Mouse (Mus musculus) neural tube, embryonic 14.5 days (tissue): ENCODE measurements around the gene Lekr1. TPM values are rescaled to one million over a fixed set of nuclear protein-coding genes. Genes with fewer than 3 reads are reported as not detected.

Source experiments
- ATAC-seq: fragments of 200-750 bp; cut with Nextera tagmentation; 2 replicates; pipeline ENCODE4 v1.8.0; 2017; ENCODE audit warnings: low read depth, mild to moderate bottlenecking, moderate TSS enrichment, moderate library complexity
- H3K27ac ChIP-seq: fragments of 300-500 bp; sonication (generic); 2 replicates; pipeline ENCODE4 v1.5.1; 2014; ENCODE audit warnings: low read depth, mild to moderate bottlenecking, control low read depth, low read length, moderate library complexity, mixed read lengths
- H3K27me3 ChIP-seq: fragments of 300-500 bp; sonication (generic); 2 replicates; pipeline ENCODE4 v1.6.1; 2014; ENCODE audit warnings: low read length; ENCODE audit not compliant: control insufficient read depth, insufficient read depth
- H3K36me3 ChIP-seq: fragments of 300-500 bp; sonication (generic); 2 replicates; pipeline ENCODE4 v1.6.1; 2014; ENCODE audit warnings: low read length, mixed read lengths; ENCODE audit not compliant: control insufficient read depth, insufficient read depth
- H3K4me1 ChIP-seq: fragments of 300-500 bp; sonication (generic); 2 replicates; pipeline ENCODE4 v1.6.1; 2014; ENCODE audit warnings: low read length; ENCODE audit not compliant: control insufficient read depth, insufficient read depth
- H3K4me2 ChIP-seq: fragments of 300-500 bp; sonication (generic); 2 replicates; pipeline ENCODE4 v1.6.1; 2014; ENCODE audit warnings: mild to moderate bottlenecking, low read depth, low read length, control low read depth
- H3K4me3 ChIP-seq: fragments of 300-500 bp; sonication (generic); 2 replicates; pipeline ENCODE4 v1.5.1; 2014; ENCODE audit warnings: low read depth, low read length, control low read depth, mixed read lengths
- H3K9ac ChIP-seq: fragments of 300-500 bp; sonication (generic); replicated peaks from 2 replicates; pipeline ENCODE4 v1.6.1; 2014; ENCODE audit warnings: low read depth, mild to moderate bottlenecking, control low read depth, low read length, mixed read lengths
- H3K9me3 ChIP-seq: fragments of 300-500 bp; sonication (generic); 2 replicates; pipeline ENCODE4 v1.6.1; 2016; ENCODE audit warnings: low read length; ENCODE audit not compliant: control insufficient read depth
- WGBS: fragments of 180-500 bp; shearing (Covaris S2); extraction: QIAGEN DNeasy Blood & Tissue Kit; methylation state at CpG from one replicate; pipeline ENCODE4 v1.1.7; 2014; 5-methylcytosine and 5-hydroxymethylcytosine counted together
- polyA plus RNA-seq: library from polyadenylated mRNA; unstranded; fragments of >200 nt; fragmentation: Nextera tagmentation; extraction: Ambion mirVana; gene quantifications from 2 replicates; pipeline ENCODE4 v1.2.1, GENCODE M21; 2014

Lekr1 gene
- polyA plus RNA-seq, 1 experiment from 2014 or later = 11.1 TPM

- Histone ChIP-seq H3K36me3 (no peaks in the 10 kb centered on the region), H3K9ac (no peak overlapping the region), H3K4me3 (no peak overlapping the region), H3K4me2 (no peak overlapping the region), H3K27ac (no peak overlapping the region), H3K9me3 (no peaks in the 10 kb centered on the region), H3K4me1 (peaks cover 5% of the 10 kb centered on the region; the same call in 1 of the 2 replicates), H3K27me3 (no peaks in the 10 kb centered on the region)
- no peak for ATAC-seq
- 71% methylated on average over 7 of the region's 7 CpGs for WGBS
These were observed 164.0 kb downstream of the Lekr1 start for GRCm38 (mm10) chr3:65829943-65830483.

GRCm38 (mm10) chr3:65830801-65831200, 164.8 kb downstream of the Lekr1 start:
- Histone ChIP-seq H3K27me3 (no peaks in the 10 kb centered on the region), H3K9me3 (no peaks in the 10 kb centered on the region), H3K4me2 (no peak overlapping the region), H3K36me3 (no peaks in the 10 kb centered on the region), H3K4me1 (peaks cover 5% of the 10 kb centered on the region; the same call in 1 of the 2 replicates), H3K27ac (no peak overlapping the region), H3K9ac (no peak overlapping the region), H3K4me3 (no peak overlapping the region)
- no peak for ATAC-seq
- WGBS = 44% methylated on average over 16 of the region's 16 CpGs

GRCm38 (mm10) chr3:65832398-65832797, 166.4 kb downstream of the Lekr1 start:
- H3K9ac ChIP-seq = no peak overlapping the region
- peaks cover 5% of the 10 kb centered on the region; the same call in 1 of the 2 replicates for H3K4me1 ChIP-seq
- no peak overlapping the region for H3K27ac ChIP-seq
- no peaks in the 10 kb centered on the region for H3K27me3 ChIP-seq
- no peak overlapping the region for H3K4me2 ChIP-seq
- no peak for ATAC-seq
- no peaks in the 10 kb centered on the region for H3K36me3 ChIP-seq
- no peak overlapping the region for H3K4me3 ChIP-seq
- WGBS = 76% methylated on average over 7 of the region's 7 CpGs
- no peaks in the 10 kb centered on the region for H3K9me3 ChIP-seq

- Histone ChIP-seq H3K4me3 (no peak overlapping the region), H3K27ac (no peak overlapping the region), H3K9ac (no peak overlapping the region), H3K27me3 (no peaks in the 10 kb centered on the region), H3K9me3 (no peaks in the 10 kb centered on the region), H3K4me1 (no peaks in the 10 kb centered on the region), H3K36me3 (no peaks in the 10 kb centered on the region), H3K4me2 (no peak overlapping the region)
- 34% methylated on average over 5 of the region's 5 CpGs for WGBS
- ATAC-seq = peak; percentile 71; the same call in 1 of the 2 replicates
These were observed 170.4 kb downstream of the Lekr1 start for GRCm38 (mm10) chr3:65836435-65836834.

GRCm38 (mm10) chr3:65839664-65840063, 173.6 kb downstream of the Lekr1 start:
- Histone ChIP-seq H3K36me3 (no peaks in the 10 kb centered on the region), H3K9me3 (no peaks in the 10 kb centered on the region), H3K4me3 (no peak overlapping the region), H3K4me1 (no peaks in the 10 kb centered on the region), H3K27me3 (no peaks in the 10 kb centered on the region), H3K27ac (no peak overlapping the region), H3K9ac (no peak overlapping the region), H3K4me2 (no peak overlapping the region)
- ATAC-seq = no peak

- Histone ChIP-seq H3K9ac (no peak overlapping the region), H3K4me3 (no peak overlapping the region), H3K36me3 (no peaks in the 10 kb centered on the region), H3K27ac (no peak overlapping the region), H3K27me3 (no peaks in the 10 kb centered on the region), H3K4me1 (no peaks in the 10 kb centered on the region), H3K4me2 (no peak overlapping the region), H3K9me3 (no peaks in the 10 kb centered on the region)
- WGBS = 91% methylated on average over 8 of the region's 8 CpGs
- no peak for ATAC-seq
These were observed 175.1 kb downstream of the Lekr1 start for GRCm38 (mm10) chr3:65841175-65841574.

- WGBS = 86% methylated on average over 5 of the region's 5 CpGs
- Histone ChIP-seq H3K4me1 (no peaks in the 10 kb centered on the region), H3K4me2 (no peak overlapping the region), H3K36me3 (no peaks in the 10 kb centered on the region), H3K27ac (no peak overlapping the region), H3K27me3 (no peaks in the 10 kb centered on the region), H3K9me3 (no peaks in the 10 kb centered on the region), H3K4me3 (no peak overlapping the region), H3K9ac (no peak overlapping the region)
- ATAC-seq = no peak
These were observed 176.6 kb downstream of the Lekr1 start for GRCm38 (mm10) chr3:65842515-65843184.

GRCm38 (mm10) chr3:65843185-65843552, 177.1 kb downstream of the Lekr1 start:
- Histone ChIP-seq H3K36me3 (no peaks in the 10 kb centered on the region), H3K9ac (no peak overlapping the region), H3K4me3 (no peak overlapping the region), H3K4me1 (no peaks in the 10 kb centered on the region), H3K27ac (no peak overlapping the region), H3K4me2 (no peak overlapping the region), H3K9me3 (no peaks in the 10 kb centered on the region), H3K27me3 (no peaks in the 10 kb centered on the region)
- no peak for ATAC-seq
- WGBS = 55% methylated on average over 4 of the region's 4 CpGs

GRCm38 (mm10) chr3:65844302-65844701, 178.3 kb downstream of the Lekr1 start:
- H3K4me1 ChIP-seq = no peaks in the 10 kb centered on the region
- no peak overlapping the region for H3K27ac ChIP-seq
- H3K4me3 ChIP-seq = no peak overlapping the region
- H3K9me3 ChIP-seq = no peaks in the 10 kb centered on the region
- H3K27me3 ChIP-seq = no peaks in the 10 kb centered on the region
- H3K36me3 ChIP-seq = no peaks in the 10 kb centered on the region
- no peak for ATAC-seq
- 97% methylated on average over 10 of the region's 10 CpGs for WGBS
- H3K9ac ChIP-seq = no peak overlapping the region
- no peak overlapping the region for H3K4me2 ChIP-seq
